Mouse (Mus musculus) thymus, adult 2 months (tissue): ENCODE measurements around the gene Aunip. TPM values are rescaled to one million over a fixed set of nuclear protein-coding genes. Genes with fewer than 3 reads are reported as not detected.
"Not testable (repeated sequence)": the region's sequence is repeated elsewhere in the genome, so short reads cannot be mapped to it uniquely, and the experiment has no call there.

ENCODE experiments used
- DNase-seq: peaks from one replicate; pipeline ENCODE4 v3.0.0; 2021
- H3K27ac ChIP-seq: fragments of 200-500 bp; 2 replicates; pipeline ENCODE4 v1.5.1; 2012; ENCODE audit warnings: low read length, control low read depth; ENCODE audit not compliant: control insufficient read depth, insufficient read depth
- H3K27me3 ChIP-seq: fragments of 200-500 bp; 2 replicates; pipeline ENCODE4 v1.6.1; 2012; ENCODE audit warnings: mild to moderate bottlenecking, low read length, moderate library complexity, mixed read lengths; ENCODE audit not compliant: control insufficient read depth, insufficient read depth
- H3K36me3 ChIP-seq: fragments of 200-500 bp; 2 replicates; pipeline ENCODE4 v1.6.1; 2012; ENCODE audit warnings: mild to moderate bottlenecking, low read length, moderate library complexity; ENCODE audit not compliant: control insufficient read depth, insufficient read depth
- H3K4me1 ChIP-seq: fragments of 200-500 bp; replicated peaks from 2 replicates; pipeline ENCODE4 v1.6.1; 2012; ENCODE audit warnings: low read length; ENCODE audit not compliant: control insufficient read depth, insufficient read depth
- H3K4me3 ChIP-seq: fragments of 200-500 bp; 2 replicates; pipeline ENCODE4 v1.5.1; 2012; ENCODE audit warnings: mild to moderate bottlenecking, low read length, control low read depth, moderate library complexity; ENCODE audit not compliant: control insufficient read depth, insufficient read depth
- CTCF ChIP-seq: fragments of 200-500 bp; IDR thresholded peaks from 2 replicates; pipeline ENCODE4 v1.5.1; 2012; ENCODE audit warnings: mild to moderate bottlenecking, control low read depth, low read length, moderate library complexity, borderline replicate concordance; ENCODE audit not compliant: control insufficient read depth, poor library complexity, insufficient read depth; ENCODE audit errors: extremely low read depth
- POLR2A ChIP-seq: fragments of 200-500 bp; IDR thresholded peaks from 2 replicates; pipeline ENCODE4 v1.6.1; 2012; ENCODE audit warnings: mild to moderate bottlenecking, low read length, control low read depth, moderate library complexity; ENCODE audit not compliant: control insufficient read depth, poor library complexity, insufficient read depth; ENCODE audit errors: extremely low read depth
- WGBS: fragments of 180-500 bp; shearing (Covaris S2); methylation state at CpG from one replicate; pipeline ENCODE4 v1.1.7; 2018; 5-methylcytosine and 5-hydroxymethylcytosine counted together
- polyA plus RNA-seq: library from polyadenylated mRNA; depleted of rRNA; stranded (reverse); fragments of >200 nt; gene quantifications from 2 replicates; pipeline ENCODE4 v1.2.3, GENCODE M21; 2012

The Aunip gene
- polyA plus RNA-seq, 1 experiment, result 2.1 TPM

- Histone ChIP-seq H3K27me3 (no peaks in the 10 kb centered on the region), H3K4me1 (no peaks in the 10 kb centered on the region), H3K4me3 (no peak overlapping the region), H3K36me3 (no peaks in the 10 kb centered on the region), H3K27ac (no peak overlapping the region)
- TF ChIP-seq POLR2A (no peak), CTCF (no peak)
- no peak for DNase-seq
- 77% methylated on average over 6 of the region's 6 CpGs for WGBS
These were observed 27.1 kb upstream of the Aunip start for GRCm38 (mm10) chr4:134483696-134484095.

- Histone ChIP-seq H3K27me3 (no peaks in the 10 kb centered on the region), H3K27ac (no peak overlapping the region), H3K4me1 (no peaks in the 10 kb centered on the region), H3K36me3 (no peaks in the 10 kb centered on the region), H3K4me3 (no peak overlapping the region)
- 89% methylated on average over 10 of the region's 10 CpGs for WGBS
- no peak for DNase-seq
- TF ChIP-seq POLR2A, result no peak
- no peak for TF ChIP-seq CTCF
These were observed 26.6 kb upstream of the Aunip start for GRCm38 (mm10) chr4:134484231-134484630.

GRCm38 (mm10) chr4:134485151-134485900 lies 25.5 kb upstream of the Aunip start:
- Histone ChIP-seq H3K27ac (no peak overlapping the region), H3K4me3 (no peak overlapping the region), H3K36me3 (no peaks in the 10 kb centered on the region), H3K27me3 (no peaks in the 10 kb centered on the region), H3K4me1 (0 out of 2 replicates have a peak, but pooled peaks cover 3% of the 10 kb centered on the region)
- TF ChIP-seq POLR2A (no peak), CTCF (no peak)
- no peak for DNase-seq
- 96% methylated on average over 5 of the region's 5 CpGs for WGBS

- Histone ChIP-seq H3K27me3 (no peaks in the 10 kb centered on the region), H3K4me3 (no peak overlapping the region), H3K4me1 (peaks cover 15% of the 10 kb centered on the region), H3K27ac (no peak overlapping the region), H3K36me3 (no peaks in the 10 kb centered on the region)
- no peak for TF ChIP-seq POLR2A
- no peak for TF ChIP-seq CTCF
- WGBS, result over 99% methylated on average over 5 of the region's 5 CpGs
- no peak for DNase-seq
These were observed 22.6 kb upstream of the Aunip start for GRCm38 (mm10) chr4:134488211-134488610.

- no peaks in the 10 kb centered on the region for H3K36me3 ChIP-seq
- no peaks in the 10 kb centered on the region for H3K27me3 ChIP-seq
- H3K4me1 ChIP-seq, result peaks cover 24% of the 10 kb centered on the region
- no peak for DNase-seq
- TF ChIP-seq CTCF (no peak), POLR2A (no peak)
- 83% methylated on average over 11 of the region's 11 CpGs for WGBS
- H3K4me3 ChIP-seq, result no peak overlapping the region
- no peak overlapping the region for H3K27ac ChIP-seq
These were observed 20.7 kb upstream of the Aunip start for GRCm38 (mm10) chr4:134489986-134490665.

- DNase-seq, result no peak
- Histone ChIP-seq H3K27ac (no peak overlapping the region), H3K4me3 (no peak overlapping the region), H3K4me1 (peaks cover 39% of the 10 kb centered on the region), H3K36me3 (no peaks in the 10 kb centered on the region), H3K27me3 (no peaks in the 10 kb centered on the region)
- WGBS, result 15% methylated on average over 6 of the region's 6 CpGs
- TF ChIP-seq CTCF (no peak), POLR2A (no peak)
These were observed 19.1 kb upstream of the Aunip start for GRCm38 (mm10) chr4:134491716-134492115.

GRCm38 (mm10) chr4:134494161-134494560 lies 16.6 kb upstream of the Aunip start:
- H3K4me1 ChIP-seq, result peaks cover 50% of the 10 kb centered on the region
- 83% methylated on average over 6 of the region's 6 CpGs for WGBS
- DNase-seq, H3K27me3 ChIP-seq, H3K36me3 ChIP-seq, H3K4me3 ChIP-seq, H3K27ac ChIP-seq: not testable (repeated sequence)
